Mouse (Mus musculus) intestine, embryonic 15.5 days (tissue): ENCODE data around the gene Atp6ap2. TPM values are rescaled to one million over a fixed set of nuclear protein-coding genes. Genes with fewer than 3 reads are reported as not detected.
"Not testable (repeated sequence)": the region's sequence is repeated elsewhere in the genome, so short reads cannot be mapped to it uniquely, and the experiment has no call there.

Experiments used
- ATAC-seq: fragments of 200-750 bp; cut with Nextera tagmentation; 2 replicates; pipeline ENCODE4 v1.8.0; 2017; ENCODE audit warnings: moderate TSS enrichment, moderate library complexity
- H3K27ac ChIP-seq: fragments of 300-500 bp; sonication (generic); 2 replicates; pipeline ENCODE4 v1.5.1; 2015; ENCODE audit warnings: mild to moderate bottlenecking, inconsistent platforms
- H3K27me3 ChIP-seq: fragments of 300-500 bp; sonication (generic); replicated peaks from 2 replicates; pipeline ENCODE4 v1.6.1; 2015; ENCODE audit warnings: inconsistent platforms
- H3K36me3 ChIP-seq: fragments of 300-500 bp; sonication (generic); 2 replicates; pipeline ENCODE4 v1.6.1; 2015; ENCODE audit warnings: inconsistent platforms
- H3K4me1 ChIP-seq: fragments of 300-500 bp; sonication (generic); replicated peaks from 2 replicates; pipeline ENCODE4 v1.6.1; 2015; ENCODE audit warnings: inconsistent platforms
- H3K4me2 ChIP-seq: fragments of 300-500 bp; sonication (generic); replicated peaks from 2 replicates; pipeline ENCODE4 v1.6.1; 2015; ENCODE audit warnings: mild to moderate bottlenecking, inconsistent platforms
- H3K4me3 ChIP-seq: fragments of 300-500 bp; sonication (generic); replicated peaks from 2 replicates; pipeline ENCODE4 v1.5.1; 2015; ENCODE audit warnings: inconsistent platforms
- H3K9ac ChIP-seq: fragments of 300-500 bp; sonication (generic); 2 replicates; pipeline ENCODE4 v1.6.1; 2015; ENCODE audit warnings: inconsistent platforms
- H3K9me3 ChIP-seq: fragments of 300-500 bp; sonication (generic); 2 replicates; pipeline ENCODE4 v1.6.1; 2016; ENCODE audit warnings: inconsistent platforms
- WGBS: fragments of 180-500 bp; shearing (Covaris S2); methylation state at CpG from one replicate; pipeline ENCODE4 v1.1.7; 2015; 5-methylcytosine and 5-hydroxymethylcytosine counted together
- polyA plus RNA-seq: library from polyadenylated mRNA; unstranded; fragments of >200 nt; fragmentation: Nextera tagmentation; extraction: Ambion mirVana; gene quantifications from 2 replicates; pipeline ENCODE4 v1.2.1, GENCODE M21; 2015

The Atp6ap2 gene
- polyA plus RNA-seq: 155 TPM in 2 replicates

DNA sequence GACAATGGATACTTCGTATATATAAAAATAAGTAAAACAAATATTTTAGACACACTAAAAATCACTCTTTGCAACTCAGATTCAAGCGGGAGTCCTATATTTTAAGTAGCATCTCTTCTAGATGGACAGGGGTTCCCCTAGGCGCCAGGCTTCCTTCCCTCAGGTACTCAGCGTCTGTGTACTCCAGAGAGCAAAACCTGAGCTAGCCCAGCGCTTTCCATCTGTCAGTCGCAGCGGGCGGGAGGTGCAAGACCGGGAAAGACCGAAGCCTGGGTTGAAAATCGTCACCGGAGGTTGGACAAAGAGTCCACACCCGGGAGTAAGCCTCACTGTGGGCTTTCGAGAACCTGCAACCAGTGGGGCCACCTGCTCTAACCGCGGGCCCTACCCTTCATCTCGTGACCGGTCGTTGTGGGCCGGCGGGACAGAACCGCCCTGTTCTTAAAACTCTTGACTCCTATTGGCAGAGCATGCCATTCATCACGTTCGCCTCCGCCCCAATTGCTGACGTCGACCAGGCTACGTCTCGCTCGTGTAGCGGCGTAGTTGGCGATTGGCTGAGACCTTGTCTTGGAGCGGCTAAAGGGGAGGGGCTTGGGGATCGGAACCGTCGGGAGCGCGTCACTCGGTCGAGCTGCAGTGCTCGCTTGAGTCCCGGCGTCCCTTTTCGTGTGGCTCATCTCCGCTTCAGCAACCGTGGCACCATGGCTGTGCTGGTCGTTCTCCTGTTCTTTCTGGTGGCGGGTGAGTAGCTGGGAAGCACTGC, at the start of gene Atp6ap2:
Atp6ap2 (plus strand) TSS at position 610 of the 766 bp plus-strand sequence.
- Histone ChIP-seq H3K9ac (peak within 1 kb of the TSS; percentile 66), H3K4me1 (no peaks in the 10 kb centered on the region), H3K4me2 (peak within 1 kb of the TSS; percentile 52), H3K27ac (peak within 1 kb of the TSS; percentile 77), H3K9me3 (no peaks in the 10 kb centered on the region), H3K36me3 (no peaks in the 10 kb centered on the region), H3K27me3 (no peaks in the 10 kb centered on the region), H3K4me3 (peak within 1 kb of the TSS; percentile 66)
- WGBS: 20% methylated on average over 49 of the region's 49 CpGs
- peak; percentile 100 for ATAC-seq

GRCm38 (mm10) chrX:12544417-12544816, 43.2 kb upstream of the Atp6ap2 start:
- no peak for ATAC-seq
- Histone ChIP-seq H3K9ac (no peak overlapping the region), H3K9me3 (no peaks in the 10 kb centered on the region), H3K4me2 (no peak overlapping the region), H3K27me3 (no peaks in the 10 kb centered on the region), H3K4me1 (no peaks in the 10 kb centered on the region), H3K36me3 (no peaks in the 10 kb centered on the region), H3K4me3 (no peak overlapping the region), H3K27ac (no peak overlapping the region)
- WGBS: 79% methylated on average over 1 of the region's 1 CpGs

DNA sequence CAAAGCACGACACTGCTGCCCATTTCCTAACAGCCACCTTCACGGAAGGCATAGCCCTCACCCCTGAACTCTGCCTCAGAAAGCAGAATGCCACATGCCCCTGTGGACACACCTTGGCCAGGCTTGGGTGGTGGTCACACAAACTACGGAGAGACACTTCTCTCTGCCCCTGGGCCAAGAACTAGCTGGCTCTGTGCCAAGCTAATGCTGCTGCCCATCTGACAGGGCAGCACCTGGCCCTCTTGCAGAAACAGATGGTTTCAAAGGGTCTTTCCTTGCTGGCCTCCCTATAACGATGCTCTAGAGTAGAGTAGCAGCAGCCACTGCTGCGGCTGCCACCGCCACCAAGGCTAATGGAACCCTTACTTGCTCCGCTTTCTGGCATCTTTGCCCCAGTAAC, 30.5 kb upstream of the Atp6ap2 start:
- no peaks in the 10 kb centered on the region for H3K4me1 ChIP-seq
- no peaks in the 10 kb centered on the region for H3K36me3 ChIP-seq
- WGBS: 74% methylated on average over 7 of the region's 7 CpGs
- H3K9ac ChIP-seq: no peak overlapping the region
- H3K4me3 ChIP-seq: no peak overlapping the region
- no peak overlapping the region for H3K4me2 ChIP-seq
- H3K27ac ChIP-seq: no peak overlapping the region
- no peaks in the 10 kb centered on the region for H3K9me3 ChIP-seq
- no peaks in the 10 kb centered on the region for H3K27me3 ChIP-seq
- ATAC-seq: no peak

DNA sequence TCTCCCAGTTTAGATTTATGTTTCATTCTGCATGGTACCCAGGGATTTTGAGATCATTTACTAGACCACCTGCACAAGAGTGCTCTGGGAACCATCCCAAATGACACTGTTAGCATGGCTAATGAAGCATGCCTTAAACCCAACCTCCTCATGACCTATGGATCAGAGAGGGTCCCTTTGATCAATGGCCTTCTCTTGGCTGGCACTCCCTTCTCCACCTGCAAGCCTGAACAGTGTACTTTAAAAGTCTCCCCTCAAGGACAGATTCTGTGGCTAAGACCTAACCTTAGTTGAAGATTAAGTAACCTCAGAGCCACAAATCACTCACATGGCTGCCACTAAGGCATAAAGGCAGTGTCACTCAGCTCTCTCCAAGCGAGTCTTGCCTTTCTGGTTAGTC, 16.2 kb upstream of the Atp6ap2 start:
- ATAC-seq: no peak

GRCm38 (mm10) chrX:12577936-12578335, 9.7 kb upstream of the Atp6ap2 start:
- Histone ChIP-seq H3K4me2 (no peak overlapping the region), H3K9ac (no peak overlapping the region), H3K4me3 (no peak overlapping the region), H3K9me3 (no peaks in the 10 kb centered on the region), H3K27ac (no peak overlapping the region), H3K4me1 (no peaks in the 10 kb centered on the region), H3K27me3 (no peaks in the 10 kb centered on the region), H3K36me3 (no peaks in the 10 kb centered on the region)
- no peak for ATAC-seq
- 60% methylated on average over 3 of the region's 3 CpGs for WGBS

More for the DNA sequence above, 16.2 kb upstream of the Atp6ap2 start:
- Histone ChIP-seq H3K9ac (no peak overlapping the region), H3K27ac (no peak overlapping the region), H3K4me3 (no peak overlapping the region), H3K27me3 (0 out of 2 replicates have a peak, but pooled peaks cover 3% of the 10 kb centered on the region), H3K36me3 (no peaks in the 10 kb centered on the region), H3K9me3 (no peaks in the 10 kb centered on the region), H3K4me1 (no peaks in the 10 kb centered on the region), H3K4me2 (no peak overlapping the region)
- 68% methylated on average over 1 of the region's 1 CpGs for WGBS

- H3K9me3 ChIP-seq: no peaks in the 10 kb centered on the region
- H3K9ac ChIP-seq: no peak overlapping the region
- H3K4me3 ChIP-seq: no peak overlapping the region
- H3K27ac ChIP-seq: no peak overlapping the region
- 69% methylated on average over 2 of the region's 2 CpGs for WGBS
- H3K27me3 ChIP-seq: no peaks in the 10 kb centered on the region
- no peaks in the 10 kb centered on the region for H3K4me1 ChIP-seq
- ATAC-seq: no peak
- H3K4me2 ChIP-seq: no peak overlapping the region
- no peaks in the 10 kb centered on the region for H3K36me3 ChIP-seq
These were observed 9.2 kb upstream of the Atp6ap2 start for GRCm38 (mm10) chrX:12578339-12578868.

DNA sequence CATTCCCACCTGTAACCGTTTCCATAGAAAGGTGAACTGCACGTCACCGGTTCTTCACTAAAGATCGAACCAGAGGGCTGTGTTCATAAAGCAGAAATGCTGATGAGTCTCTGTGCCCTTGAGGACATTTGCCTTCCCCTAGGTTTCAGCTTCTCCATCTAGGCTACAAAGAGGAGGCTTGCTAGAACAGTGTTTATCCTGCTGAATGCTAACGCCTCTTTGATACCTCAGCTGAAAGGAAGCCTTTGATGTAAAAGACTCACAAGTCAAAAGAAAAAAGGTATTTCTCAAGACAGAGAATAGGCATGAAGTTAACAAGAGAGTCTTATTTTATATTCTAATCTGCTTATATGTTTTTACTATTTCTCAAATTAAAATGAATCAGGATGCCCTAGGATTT, 4.3 kb upstream of the Atp6ap2 start:
- H3K36me3 ChIP-seq: no peaks in the 10 kb centered on the region

GRCm38 (mm10) chrX:12587958-12588355, 356 bp downstream of the Atp6ap2 start:
- Histone ChIP-seq H3K4me3 (peak overlapping the region; percentile 66), H3K4me2 (peak overlapping the region; percentile 51), H3K27ac (peak overlapping the region; percentile 77), H3K4me1 (no peaks in the 10 kb centered on the region), H3K9me3 (no peaks in the 10 kb centered on the region), H3K36me3 (no peaks in the 10 kb centered on the region), H3K27me3 (no peaks in the 10 kb centered on the region), H3K9ac (peak overlapping the region; percentile 66)
- peak; percentile 64 for ATAC-seq
- WGBS: 22% methylated on average over 18 of the region's 18 CpGs

More for the DNA sequence above, 4.3 kb upstream of the Atp6ap2 start:
- Histone ChIP-seq H3K27me3 (no peaks in the 10 kb centered on the region), H3K27ac (no peak overlapping the region), H3K9me3 (no peaks in the 10 kb centered on the region), H3K4me1 (no peaks in the 10 kb centered on the region), H3K9ac (no peak overlapping the region), H3K4me3 (no peak overlapping the region), H3K4me2 (no peak overlapping the region)
- 86% methylated on average over 5 of the region's 5 CpGs for WGBS
- no peak for ATAC-seq

- Histone ChIP-seq H3K27me3 (no peaks in the 10 kb centered on the region), H3K9ac (no peak overlapping the region), H3K4me2 (no peak overlapping the region), H3K36me3 (no peaks in the 10 kb centered on the region), H3K27ac (no peak overlapping the region), H3K9me3 (no peaks in the 10 kb centered on the region), H3K4me1 (no peaks in the 10 kb centered on the region), H3K4me3 (no peak overlapping the region)
- no peak for ATAC-seq
- 76% methylated on average over 8 of the region's 8 CpGs for WGBS
These were observed 3.9 kb downstream of the Atp6ap2 start for GRCm38 (mm10) chrX:12591401-12591943.

GRCm38 (mm10) chrX:12592011-12592410, 4.4 kb downstream of the Atp6ap2 start:
- no peaks in the 10 kb centered on the region for H3K9me3 ChIP-seq
- H3K36me3 ChIP-seq: no peaks in the 10 kb centered on the region
- no peak overlapping the region for H3K4me2 ChIP-seq
- H3K9ac ChIP-seq: no peak overlapping the region
- WGBS: 75% methylated on average over 5 of the region's 5 CpGs
- ATAC-seq: no peak
- H3K4me3 ChIP-seq: no peak overlapping the region
- no peaks in the 10 kb centered on the region for H3K27me3 ChIP-seq
- H3K27ac ChIP-seq: no peak overlapping the region
- no peaks in the 10 kb centered on the region for H3K4me1 ChIP-seq

DNA sequence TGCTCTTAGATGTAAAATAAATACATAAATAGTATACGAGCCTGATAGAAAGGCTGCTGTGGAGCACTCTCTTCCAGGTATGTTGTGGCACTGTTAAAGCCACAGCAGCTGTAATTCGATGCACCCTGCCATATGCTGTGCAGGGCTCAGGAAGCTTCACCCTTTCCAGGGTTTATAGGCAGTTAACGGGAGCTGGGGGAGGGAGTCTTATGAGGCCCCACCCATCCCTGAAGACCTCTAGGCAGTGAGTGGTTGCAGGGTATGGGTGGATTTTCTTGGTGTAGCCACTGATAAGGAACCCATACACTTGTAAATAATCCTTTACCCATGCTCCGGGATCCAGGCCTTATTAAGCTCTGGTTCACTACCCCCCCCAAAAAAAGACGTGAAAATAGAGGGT, 6.2 kb downstream of the Atp6ap2 start:
- Histone ChIP-seq H3K4me3 (no peak overlapping the region), H3K4me1 (no peaks in the 10 kb centered on the region), H3K9me3 (no peaks in the 10 kb centered on the region), H3K4me2 (no peak overlapping the region), H3K27me3 (no peaks in the 10 kb centered on the region), H3K27ac (no peak overlapping the region), H3K9ac (no peak overlapping the region), H3K36me3 (no peaks in the 10 kb centered on the region)
- no peak for ATAC-seq
- WGBS: 70% methylated on average over 5 of the region's 5 CpGs

DNA sequence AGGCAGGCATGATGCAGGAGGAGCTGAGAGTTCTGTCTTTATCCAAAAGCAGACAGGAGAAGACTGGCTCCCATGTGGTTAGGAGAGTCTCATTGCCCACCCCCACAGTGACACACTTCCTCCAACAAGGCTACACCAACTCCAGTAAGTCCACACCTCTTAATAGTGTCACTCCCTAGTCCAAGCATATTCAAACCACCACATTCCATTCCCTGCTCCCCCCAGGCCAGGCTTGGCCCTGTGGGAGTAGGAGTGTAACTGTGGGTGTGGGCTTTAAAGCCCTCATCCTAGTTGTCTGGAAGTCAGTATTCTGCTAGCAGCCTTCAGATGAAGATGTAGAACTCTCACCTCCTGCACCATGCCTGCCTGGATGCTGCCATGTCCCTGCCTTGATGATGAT, 22.9 kb downstream of the Atp6ap2 start:
- H3K27ac ChIP-seq, H3K4me3 ChIP-seq, ATAC-seq, H3K27me3 ChIP-seq, H3K9ac ChIP-seq, H3K4me1 ChIP-seq, H3K9me3 ChIP-seq, H3K4me2 ChIP-seq, H3K36me3 ChIP-seq: not testable (repeated sequence)

DNA sequence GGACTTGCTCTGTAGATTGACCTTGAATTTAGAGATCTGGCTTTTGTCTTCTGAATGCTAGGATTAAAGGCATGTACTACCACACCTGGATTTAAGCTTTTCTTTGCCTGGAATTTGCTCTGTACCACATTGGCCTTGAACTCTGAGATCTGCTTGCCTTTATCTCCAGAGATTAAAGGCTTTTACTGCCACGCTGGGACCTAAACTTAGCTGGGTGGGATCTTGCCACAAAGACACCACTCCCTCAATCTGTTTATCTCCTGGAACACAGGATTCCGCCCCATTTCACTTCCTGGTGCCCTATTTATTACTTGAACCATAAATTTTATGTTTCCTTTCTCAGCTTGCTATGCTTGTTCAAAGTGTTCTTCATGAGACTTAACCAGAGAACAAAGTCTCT, 23.6 kb downstream of the Atp6ap2 start:
- peak; percentile 86 for ATAC-seq

More for the DNA sequence above, 23.6 kb downstream of the Atp6ap2 start:
- Histone ChIP-seq H3K4me3 (no peak overlapping the region), H3K4me1 (no peaks in the 10 kb centered on the region), H3K27ac (0 out of 2 replicates have a peak overlapping the region, but pooled peaks have one; percentile 27), H3K9ac (no peak overlapping the region), H3K9me3 (no peaks in the 10 kb centered on the region), H3K4me2 (no peak overlapping the region), H3K36me3 (no peaks in the 10 kb centered on the region), H3K27me3 (no peaks in the 10 kb centered on the region)
- 57% methylated on average over 2 of the region's 2 CpGs for WGBS
